Mouse (Mus musculus): ENCODE data around the gene Frmpd2. TPM values are rescaled to one million over a fixed set of nuclear protein-coding genes. Genes with fewer than 3 reads are reported as not detected.

Gene Frmpd2
- 1.7 TPM for polyA plus RNA-seq (2014; fragmentation: Illumina TruSeq; extraction: RNeasy Lipid Tissue Mini Kit (QIAGEN cat#74804))

GRCm38 (mm10) chr14:33471331-33471730 lies at the start of gene Frmpd2:
Gene Frmpd2, plus strand, starts transcription at chr14:33471696.

GRCm38 (mm10) chr14:33447027-33447569 lies 24.4 kb upstream of the Frmpd2 start, which contains the start of gene Mapk8:
Gene Mapk8, minus strand, starts transcription at chr14:33447158.

DNA sequence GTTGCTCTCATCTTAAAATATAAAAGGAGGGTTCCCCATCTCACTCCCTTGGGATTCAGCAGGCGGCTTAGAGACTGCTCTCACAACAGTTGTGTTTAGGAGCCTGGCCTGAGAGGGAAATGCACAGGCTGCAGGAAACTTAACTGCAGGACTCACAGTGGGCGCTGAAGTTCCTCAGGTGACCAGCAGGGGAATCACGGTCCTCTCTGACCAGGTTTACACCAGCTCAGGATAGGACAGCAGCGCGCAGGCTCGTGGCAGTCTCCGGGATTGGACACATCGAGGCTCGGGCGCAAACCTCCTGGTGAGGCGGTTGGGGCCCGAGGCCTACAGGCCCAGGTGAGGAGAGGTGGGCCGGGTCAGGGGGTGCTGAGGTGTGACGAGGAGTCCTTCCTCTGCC lies 117.5 kb downstream of the Frmpd2 start, which contains the start of gene Ptpn20:
Gene Ptpn20 (plus strand): TSS at position 257 of the 400 bp plus-strand sequence.

Other genes with a start within 250 kb of the Frmpd2 start
- 123 TPM for gene Mapk8, start 24.5 kb upstream of the Frmpd2 start, polyA plus RNA-seq (2014; fragmentation: Illumina TruSeq; extraction: RNeasy Lipid Tissue Mini Kit (QIAGEN cat#74804))
- gene Ptpn20, start 117.5 kb downstream of the Frmpd2 start, polyA plus RNA-seq (2014; fragmentation: Illumina TruSeq; extraction: RNeasy Lipid Tissue Mini Kit (QIAGEN cat#74804)), result not detected

All from ovary, adult 10 weeks (tissue).